Mouse (Mus musculus): ENCODE results near the gene Anxa9.

Anxa9 gene

GRCm38 (mm10) chr3:95247660-95248336 lies 59.2 kb downstream of the Anxa9 start:
- no peak for DNase-seq (ENCODE audit: extremely low spot score)

DNA sequence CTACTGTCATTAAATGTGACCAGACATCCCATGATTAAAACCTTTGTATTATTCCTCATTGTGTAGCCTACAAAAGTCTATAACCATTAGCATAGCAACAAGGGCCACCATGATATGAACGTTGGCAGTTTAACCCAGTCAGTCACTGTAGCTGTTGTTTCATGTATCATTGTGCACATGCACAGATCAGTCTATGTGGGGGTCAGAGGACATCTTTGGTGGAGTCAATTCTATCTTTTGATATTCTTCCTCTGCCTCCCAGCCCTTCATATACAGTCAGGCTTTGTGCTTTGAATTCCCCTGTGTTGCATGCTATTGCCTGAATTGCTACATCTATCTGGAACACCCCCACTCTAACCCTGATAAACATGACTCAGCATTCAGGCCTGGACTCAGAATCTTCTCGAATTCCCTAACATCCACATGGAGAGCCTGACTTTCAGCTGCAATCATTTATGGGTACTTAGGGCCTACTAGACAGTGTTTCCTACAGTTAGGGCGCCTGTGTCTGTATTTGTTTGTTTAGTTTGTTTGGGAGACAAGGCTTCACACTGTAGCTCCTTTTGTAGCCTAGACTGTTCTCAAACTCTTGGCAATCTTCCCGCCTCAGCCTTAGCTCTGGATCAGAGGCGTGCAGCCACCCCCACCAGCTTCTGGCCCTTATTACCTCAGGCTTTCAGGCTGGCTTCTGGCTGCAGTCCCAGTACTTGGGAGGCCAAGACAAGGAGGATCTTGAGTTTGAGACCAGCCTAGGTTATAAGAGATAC lies 60.3 kb downstream of the Anxa9 start:
- DNase-seq (ENCODE audit: extremely low spot score), result no peak
